Mouse (Mus musculus) heart, postnatal 0 days (tissue): ENCODE data around the gene Usp5. TPM values are rescaled to one million over a fixed set of nuclear protein-coding genes. Genes with fewer than 3 reads are reported as not detected.

Source experiments
- ATAC-seq: fragments of 200-750 bp; cut with Nextera tagmentation; 2 replicates; pipeline ENCODE4 v1.8.0; 2017; ENCODE audit warnings: low read depth, moderate number of reproducible peaks, moderate library complexity; ENCODE audit not compliant: insufficient read depth
- DNase-seq: peaks from one replicate; pipeline ENCODE4 v3.0.0-alpha.2; 2016; ENCODE audit warnings: low spot score
- H3K27ac ChIP-seq: fragments of 300-500 bp; sonication (generic); 2 replicates; pipeline ENCODE4 v1.5.1; 2014; ENCODE audit warnings: low read depth, mild to moderate bottlenecking
- H3K27me3 ChIP-seq: fragments of 300-500 bp; sonication (generic); 2 replicates; pipeline ENCODE4 v1.6.1; 2014; ENCODE audit warnings: low read length, mixed read lengths; ENCODE audit not compliant: control insufficient read depth, insufficient read depth
- H3K36me3 ChIP-seq: fragments of 300-500 bp; sonication (generic); replicated peaks from 2 replicates; pipeline ENCODE4 v1.6.1; 2014; ENCODE audit warnings: low read length, mixed read lengths; ENCODE audit not compliant: control insufficient read depth, insufficient read depth
- H3K4me1 ChIP-seq: fragments of 300-500 bp; sonication (generic); 2 replicates; pipeline ENCODE4 v1.6.1; 2014; ENCODE audit warnings: antibody characterized with exemption; ENCODE audit not compliant: control insufficient read depth, insufficient read depth
- H3K4me2 ChIP-seq: fragments of 300-500 bp; sonication (generic); 2 replicates; pipeline ENCODE4 v1.6.1; 2014; ENCODE audit warnings: low read depth, mild to moderate bottlenecking, low read length, moderate library complexity
- H3K4me3 ChIP-seq: fragments of 300-500 bp; sonication (generic); 2 replicates; pipeline ENCODE4 v1.5.1; 2014; ENCODE audit warnings: low read depth, low read length
- H3K9ac ChIP-seq: fragments of 300-500 bp; sonication (generic); replicated peaks from 2 replicates; pipeline ENCODE4 v1.6.1; 2014; ENCODE audit warnings: low read depth, low read length, mixed read lengths
- H3K9me3 ChIP-seq: fragments of 300-500 bp; sonication (generic); replicated peaks from 2 replicates; pipeline ENCODE4 v1.6.1; 2016; ENCODE audit warnings: low read length; ENCODE audit not compliant: control insufficient read depth
- CTCF ChIP-seq: IDR thresholded peaks from 2 replicates; pipeline ENCODE4 v1.5.1; 2016; ENCODE audit warnings: antibody characterized with exemption, control low read depth, low read depth
- EP300 ChIP-seq: IDR thresholded peaks from 2 replicates; pipeline ENCODE4 v1.6.1; 2016; ENCODE audit warnings: antibody characterized with exemption, low read depth
- WGBS: fragments of 180-500 bp; shearing (Covaris S2); extraction: QIAGEN DNeasy Blood & Tissue Kit; methylation state at CpG from one replicate; pipeline ENCODE4 v1.1.7; 2014; 5-methylcytosine and 5-hydroxymethylcytosine counted together
- polyA plus RNA-seq: library from polyadenylated mRNA; unstranded; fragments of >200 nt; fragmentation: Nextera tagmentation; extraction: Ambion mirVana; gene quantifications from 2 replicates; pipeline ENCODE4 v1.2.1, GENCODE M21; 2015
- total RNA-seq: library from RNA; depleted of rRNA; stranded (reverse); fragments of >200 nt; gene quantifications from 2 replicates; pipeline ENCODE4 v1.2.3, GENCODE M21; 2014; ENCODE audit warnings: low replicate concordance

Gene Usp5
- total and polyA plus RNA-seq, 2 experiments from 2014 or later: 73.5 to 92.2 TPM

- Histone ChIP-seq H3K4me3 (no peak overlapping the region), H3K27ac (no peak overlapping the region), H3K9ac (no peak overlapping the region), H3K27me3 (0 out of 2 replicates have a peak, but pooled peaks cover 7% of the 10 kb centered on the region), H3K4me2 (no peak overlapping the region), H3K4me1 (peaks cover 7% of the 10 kb centered on the region; the same call in 1 of the 2 replicates), H3K9me3 (no peaks in the 10 kb centered on the region), H3K36me3 (no peaks in the 10 kb centered on the region)
- ATAC-seq: no peak
- 82% methylated on average over 15 of the region's 15 CpGs for WGBS
- no peak for DNase-seq
- TF ChIP-seq EP300 (no peak), CTCF (no peak)
Measured at GRCm38 (mm10) chr6:124770511-124770910, 58.8 kb downstream of the Usp5 start.

- no peaks in the 10 kb centered on the region for H3K9me3 ChIP-seq
- H3K9ac ChIP-seq: 0 out of 2 replicates have a peak overlapping the region, but pooled peaks have one; percentile 37
- H3K4me1 ChIP-seq: peaks cover 7% of the 10 kb centered on the region; the same call in 1 of the 2 replicates
- WGBS: 26% methylated on average over 7 of the region's 7 CpGs
- no peaks in the 10 kb centered on the region for H3K36me3 ChIP-seq
- ATAC-seq (no peak), DNase-seq (no peak)
- H3K27ac ChIP-seq: no peak overlapping the region
- 0 out of 2 replicates have a peak overlapping the region, but pooled peaks have one; percentile 50 for H3K4me3 ChIP-seq
- TF ChIP-seq CTCF: no peak
- TF ChIP-seq EP300: no peak
- H3K4me2 ChIP-seq: peak overlapping the region; percentile 86
- H3K27me3 ChIP-seq: 0 out of 2 replicates have a peak, but pooled peaks cover 7% of the 10 kb centered on the region
Measured at GRCm38 (mm10) chr6:124770013-124770412, 59.3 kb downstream of the Usp5 start.

- 0 out of 2 replicates have a peak, but pooled peaks cover 7% of the 10 kb centered on the region for H3K27me3 ChIP-seq
Measured at GRCm38 (mm10) chr6:124769101-124769765, 60.1 kb downstream of the Usp5 start, which contains the start of gene Eno2. Eno2 (minus strand) TSS chr6:124769673.

GRCm38 (mm10) chr6:124768704-124769044, 60.6 kb downstream of the Usp5 start:
- Histone ChIP-seq H3K4me1 (peaks cover 7% of the 10 kb centered on the region; the same call in 1 of the 2 replicates), H3K27ac (no peak overlapping the region), H3K9ac (no peak overlapping the region), H3K4me3 (peak overlapping the region; percentile 50), H3K9me3 (no peaks in the 10 kb centered on the region), H3K4me2 (peak overlapping the region; percentile 86), H3K27me3 (0 out of 2 replicates have a peak, but pooled peaks cover 7% of the 10 kb centered on the region), H3K36me3 (no peaks in the 10 kb centered on the region)
- ATAC-seq (no peak), DNase-seq (peak; percentile 3)
- 13% methylated on average over 9 of the region's 9 CpGs for WGBS
- TF ChIP-seq CTCF (no peak), EP300 (no peak)

More at GRCm38 (mm10) chr6:124769101-124769765, 60.1 kb downstream of the Usp5 start, which contains the start of gene Eno2:
- ATAC-seq (peak; percentile 83), DNase-seq (peak; percentile 38)
- H3K4me3 ChIP-seq: peak within 1 kb of the TSS; percentile 50
- TF ChIP-seq EP300: no peak
- no peak for TF ChIP-seq CTCF
- no peak within 1 kb of the TSS for H3K27ac ChIP-seq
- H3K4me1 ChIP-seq: peaks cover 7% of the 10 kb centered on the region; the same call in 1 of the 2 replicates
- H3K36me3 ChIP-seq: no peaks in the 10 kb centered on the region
- H3K9me3 ChIP-seq: no peaks in the 10 kb centered on the region
- 1% methylated on average over 43 of the region's 54 CpGs for WGBS
- peak within 1 kb of the TSS; percentile 86 for H3K4me2 ChIP-seq
- peak within 1 kb of the TSS; percentile 37 for H3K9ac ChIP-seq

- Histone ChIP-seq H3K27ac (no peak overlapping the region), H3K9me3 (no peaks in the 10 kb centered on the region), H3K27me3 (0 out of 2 replicates have a peak, but pooled peaks cover 7% of the 10 kb centered on the region), H3K4me2 (peak overlapping the region; percentile 86), H3K4me3 (0 out of 2 replicates have a peak overlapping the region, but pooled peaks have one; percentile 50), H3K9ac (no peak overlapping the region), H3K4me1 (peaks cover 7% of the 10 kb centered on the region; the same call in 1 of the 2 replicates), H3K36me3 (no peaks in the 10 kb centered on the region)
- ATAC-seq: no peak
- peak; percentile 4 for DNase-seq
- no peak for TF ChIP-seq CTCF
- WGBS: 41% methylated on average over 19 of the region's 19 CpGs
Measured at GRCm38 (mm10) chr6:124767920-124768703, 61.2 kb downstream of the Usp5 start.
